Mouse (Mus musculus) lung, embryonic 14.5 days (tissue): Measurements from ENCODE around the gene Gk5. TPM values are rescaled to one million over a fixed set of nuclear protein-coding genes. Genes with fewer than 3 reads are reported as not detected.
"Not testable (repeated sequence)": the region's sequence is repeated elsewhere in the genome, so short reads cannot be mapped to it uniquely, and the experiment has no call there.

Source experiments
- ATAC-seq: fragments of 200-750 bp; cut with Nextera tagmentation; 2 replicates; pipeline ENCODE4 v1.8.0; 2017; ENCODE audit warnings: mild to moderate bottlenecking, moderate TSS enrichment, moderate library complexity; ENCODE audit not compliant: insufficient read depth
- DNase-seq: peaks from one replicate; pipeline ENCODE4 v3.0.0-alpha.2; 2015
- H3K27ac ChIP-seq: fragments of 300-500 bp; sonication (generic); 2 replicates; pipeline ENCODE4 v1.5.1; 2014; ENCODE audit warnings: low read depth, mild to moderate bottlenecking, moderate library complexity
- H3K27me3 ChIP-seq: fragments of 300-500 bp; sonication (generic); 2 replicates; pipeline ENCODE4 v1.6.1; 2014; ENCODE audit warnings: low read length, control low read depth; ENCODE audit not compliant: insufficient read depth
- H3K36me3 ChIP-seq: fragments of 300-500 bp; sonication (generic); 2 replicates; pipeline ENCODE4 v1.6.1; 2014; ENCODE audit warnings: control low read depth; ENCODE audit not compliant: insufficient read depth
- H3K4me1 ChIP-seq: fragments of 300-500 bp; sonication (generic); 2 replicates; pipeline ENCODE4 v1.6.1; 2014; ENCODE audit warnings: antibody characterized with exemption, control low read depth; ENCODE audit not compliant: insufficient read depth
- H3K4me2 ChIP-seq: fragments of 300-500 bp; sonication (generic); 2 replicates; pipeline ENCODE4 v1.6.1; 2014; ENCODE audit warnings: mild to moderate bottlenecking
- H3K4me3 ChIP-seq: fragments of 300-500 bp; sonication (generic); 2 replicates; pipeline ENCODE4 v1.5.1; 2014; ENCODE audit warnings: low read depth, low read length
- H3K9ac ChIP-seq: fragments of 300-500 bp; sonication (generic); 2 replicates; pipeline ENCODE4 v1.6.1; 2014
- H3K9me3 ChIP-seq: fragments of 300-500 bp; sonication (generic); 2 replicates; pipeline ENCODE4 v1.6.1; 2016; ENCODE audit warnings: low read depth, low read length, control low read depth
- CTCF ChIP-seq: IDR thresholded peaks from 2 replicates; pipeline ENCODE4 v1.5.1; 2016; ENCODE audit warnings: antibody characterized with exemption, low read depth
- WGBS: fragments of 180-500 bp; shearing (Covaris S2); extraction: QIAGEN DNeasy Blood & Tissue Kit; methylation state at CpG from one replicate; pipeline ENCODE4 v1.1.7; 2014; 5-methylcytosine and 5-hydroxymethylcytosine counted together
- polyA plus RNA-seq: library from polyadenylated mRNA; unstranded; fragments of >200 nt; fragmentation: Nextera tagmentation; extraction: Ambion mirVana; gene quantifications from 2 replicates; pipeline ENCODE4 v1.2.1, GENCODE M21; 2014

Gene Gk5
- polyA plus RNA-seq = 4.7 and 5.2 TPM in 2 replicates

- no peaks in the 10 kb centered on the region for H3K36me3 ChIP-seq
- peak; percentile 99 for DNase-seq
Measured at GRCm38 (mm10) chr9:96118861-96119772, at the start of gene Gk5. Gk5 (plus strand) TSS chr9:96119362.

GRCm38 (mm10) chr9:96078752-96079315, 40.3 kb upstream of the Gk5 start:
- DNase-seq (peak; percentile 10), ATAC-seq (peak; percentile 35; the same call in 1 of the 2 replicates)
- 74% methylated on average over 13 of the region's 13 CpGs for WGBS

More at GRCm38 (mm10) chr9:96118861-96119772, at the start of gene Gk5:
- Histone ChIP-seq H3K9me3 (no peaks in the 10 kb centered on the region), H3K4me2 (peak within 1 kb of the TSS; percentile 84), H3K4me1 (no peaks in the 10 kb centered on the region; the same call in 1 of the 2 replicates), H3K27me3 (no peaks in the 10 kb centered on the region), H3K27ac (no peak within 1 kb of the TSS), H3K4me3 (peak within 1 kb of the TSS; percentile 68), H3K9ac (peak within 1 kb of the TSS; percentile 71)
- no peak for TF ChIP-seq CTCF
- WGBS = under 1% methylated on average over 76 of the region's 76 CpGs
- ATAC-seq = peak; percentile 97

GRCm38 (mm10) chr9:96085293-96085692, 33.9 kb upstream of the Gk5 start:
- DNase-seq (no peak), ATAC-seq (no peak)
- H3K27me3 ChIP-seq = no peaks in the 10 kb centered on the region
- WGBS = 86% methylated on average over 6 of the region's 6 CpGs
- no peak overlapping the region for H3K27ac ChIP-seq
- no peak overlapping the region for H3K4me3 ChIP-seq
- no peak overlapping the region for H3K4me2 ChIP-seq
- H3K4me1 ChIP-seq = no peaks in the 10 kb centered on the region
- H3K9ac ChIP-seq = no peak overlapping the region
- no peaks in the 10 kb centered on the region for H3K9me3 ChIP-seq
- H3K36me3 ChIP-seq = no peaks in the 10 kb centered on the region
- no peak for TF ChIP-seq CTCF

More at GRCm38 (mm10) chr9:96078752-96079315, 40.3 kb upstream of the Gk5 start:
- Histone ChIP-seq H3K4me1 (no peaks in the 10 kb centered on the region), H3K4me2 (no peak overlapping the region), H3K36me3 (no peaks in the 10 kb centered on the region), H3K9ac (no peak overlapping the region), H3K4me3 (no peak overlapping the region), H3K27ac (no peak overlapping the region), H3K27me3 (no peaks in the 10 kb centered on the region), H3K9me3 (no peaks in the 10 kb centered on the region)
- no peak for TF ChIP-seq CTCF

DNA sequence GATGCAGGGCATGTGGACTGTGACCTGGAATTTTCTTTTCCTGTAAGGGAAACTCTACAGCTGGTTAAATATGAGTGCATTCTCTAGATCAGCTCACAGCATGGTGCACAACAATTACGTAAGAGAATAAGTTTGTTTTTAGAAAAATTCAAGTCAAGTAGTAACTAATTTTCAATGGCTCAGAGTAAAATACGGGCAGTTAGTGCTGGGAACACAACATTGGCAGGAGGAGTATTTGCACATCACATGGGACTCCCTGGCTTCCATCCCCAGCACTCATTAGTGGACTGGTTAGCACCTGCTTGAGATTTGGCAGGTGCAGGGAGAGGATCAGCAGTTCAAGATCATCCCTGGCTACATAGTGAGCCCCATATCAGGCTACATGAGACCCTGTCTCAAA, 31.5 kb upstream of the Gk5 start:
- no peak overlapping the region for H3K4me3 ChIP-seq
- DNase-seq = no peak
- H3K27me3 ChIP-seq = no peaks in the 10 kb centered on the region
- H3K9me3 ChIP-seq = no peaks in the 10 kb centered on the region
- no peaks in the 10 kb centered on the region for H3K4me1 ChIP-seq
- WGBS = 77% methylated on average over 2 of the region's 2 CpGs
- no peak for TF ChIP-seq CTCF
- H3K4me2 ChIP-seq = no peak overlapping the region
- H3K27ac ChIP-seq = no peak overlapping the region
- H3K9ac ChIP-seq = no peak overlapping the region
- ATAC-seq = no peak
- H3K36me3 ChIP-seq = no peaks in the 10 kb centered on the region

GRCm38 (mm10) chr9:96088456-96088855, 30.7 kb upstream of the Gk5 start:
- not testable (repeated sequence) for ATAC-seq, H3K4me3 ChIP-seq, H3K9ac ChIP-seq, H3K4me1 ChIP-seq, DNase-seq, H3K27me3 ChIP-seq, H3K4me2 ChIP-seq, H3K36me3 ChIP-seq, H3K27ac ChIP-seq, H3K9me3 ChIP-seq
- WGBS = 84% methylated on average over 3 of the region's 3 CpGs

DNA sequence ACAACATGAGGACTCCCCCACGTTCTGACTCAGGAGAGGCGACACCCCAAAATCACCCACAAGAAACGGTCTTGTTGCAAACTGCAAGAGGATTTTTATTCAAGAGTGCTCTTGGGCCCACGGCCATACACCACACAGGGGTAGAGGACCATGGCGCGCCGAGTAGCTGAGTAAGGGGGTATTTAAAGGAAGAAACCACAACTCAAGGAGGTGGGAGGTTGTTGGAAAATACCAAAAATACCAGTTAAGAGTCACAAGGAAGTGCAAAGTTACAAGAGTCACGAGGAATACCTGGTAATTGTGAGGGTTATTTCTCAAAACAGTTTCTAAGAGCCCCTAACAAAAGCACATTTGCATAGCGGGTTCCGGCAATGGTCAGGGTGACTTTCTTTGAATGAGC, 26.5 kb upstream of the Gk5 start:
- not testable (repeated sequence) for H3K9me3 ChIP-seq, H3K4me3 ChIP-seq, H3K4me2 ChIP-seq, H3K27me3 ChIP-seq, H3K4me1 ChIP-seq, H3K36me3 ChIP-seq, ATAC-seq, DNase-seq, H3K9ac ChIP-seq, H3K27ac ChIP-seq
- WGBS = 88% methylated on average over 10 of the region's 10 CpGs

GRCm38 (mm10) chr9:96093221-96093620, 25.9 kb upstream of the Gk5 start:
- Histone ChIP-seq H3K27ac (no peak overlapping the region), H3K4me2 (no peak overlapping the region), H3K4me1 (no peaks in the 10 kb centered on the region), H3K9ac (no peak overlapping the region), H3K9me3 (peaks cover 2% of the 10 kb centered on the region; the same call in 1 of the 2 replicates), H3K27me3 (no peaks in the 10 kb centered on the region), H3K36me3 (no peaks in the 10 kb centered on the region), H3K4me3 (no peak overlapping the region)
- DNase-seq (no peak), ATAC-seq (no peak)
- no peak for TF ChIP-seq CTCF
- WGBS = 96% methylated on average over 1 of the region's 1 CpGs
